Mouse (Mus musculus): ENCODE results near the gene Gm49405. TPM values are rescaled to one million over a fixed set of nuclear protein-coding genes. Genes with fewer than 3 reads are reported as not detected.
"Not testable (repeated sequence)": the region's sequence is repeated elsewhere in the genome, so short reads cannot be mapped to it uniquely, and the experiment has no call there.

The Gm49405 gene
- polyA plus RNA-seq, 1 experiment from 2014 or later: 6.0 TPM

- Histone ChIP-seq H3K4me1 (replicated peaks) (peaks cover 19% of the 10 kb centered on the region; the same call in 1 of the 2 replicates), H3K9ac (no peak overlapping the region), H3K9me3 (no peaks in the 10 kb centered on the region), H3K4me3 (no peak overlapping the region), H3K36me3 (no peaks in the 10 kb centered on the region), H3K4me2 (no peak overlapping the region), H3K27ac (replicated peaks) (no peak overlapping the region), H3K27me3 (no peaks in the 10 kb centered on the region)
- WGBS: 74% methylated on average over 14 of the region's 14 CpGs
- ATAC-seq (ENCODE audit: low read depth): no peak
Measured at GRCm38 (mm10) chr19:4042124-4042523, 41.7 kb downstream of the Gm49405 start.

GRCm38 (mm10) chr19:4044109-4044508 lies 43.7 kb downstream of the Gm49405 start:
- H3K9ac ChIP-seq; H3K4me1 ChIP-seq (replicated peaks); H3K27me3 ChIP-seq; ATAC-seq (ENCODE audit: low read depth); H3K36me3 ChIP-seq; H3K4me2 ChIP-seq; H3K9me3 ChIP-seq; H3K4me3 ChIP-seq; H3K27ac ChIP-seq (replicated peaks): not testable (repeated sequence)
- WGBS: 91% methylated on average over 5 of the region's 5 CpGs

GRCm38 (mm10) chr19:4045966-4046865 lies 45.8 kb downstream of the Gm49405 start, which contains the start of gene Gstp2:
TSS of gene Gstp2 (minus strand) at chr19:4046023.
- Histone ChIP-seq H3K9ac (no peak within 1 kb of the TSS), H3K9me3 (no peaks in the 10 kb centered on the region), H3K27ac (replicated peaks) (no peak within 1 kb of the TSS), H3K4me1 (replicated peaks) (peaks cover 6% of the 10 kb centered on the region; the same call in 1 of the 2 replicates), H3K4me2 (peak within 1 kb of the TSS; percentile 13; the same call in 1 of the 2 replicates), H3K4me3 (no peak within 1 kb of the TSS), H3K36me3 (no peaks in the 10 kb centered on the region), H3K27me3 (no peaks in the 10 kb centered on the region)
- ATAC-seq (ENCODE audit: low read depth): no peak
- WGBS: 62% methylated on average over 16 of the region's 16 CpGs

- H3K4me2 ChIP-seq: no peak overlapping the region
- H3K27ac ChIP-seq (replicated peaks): no peak overlapping the region
- no peak overlapping the region for H3K9ac ChIP-seq
- H3K4me1 ChIP-seq (replicated peaks): peaks cover 6% of the 10 kb centered on the region; the same call in 1 of the 2 replicates
- WGBS: 88% methylated on average over 8 of the region's 8 CpGs
- no peaks in the 10 kb centered on the region for H3K36me3 ChIP-seq
- no peaks in the 10 kb centered on the region for H3K27me3 ChIP-seq
- no peak for ATAC-seq (ENCODE audit: low read depth)
- no peaks in the 10 kb centered on the region for H3K9me3 ChIP-seq
- H3K4me3 ChIP-seq: no peak overlapping the region
Measured at GRCm38 (mm10) chr19:4046866-4047254, 46.4 kb downstream of the Gm49405 start.

- H3K4me3 ChIP-seq: no peak overlapping the region
- H3K27me3 ChIP-seq: no peaks in the 10 kb centered on the region
- H3K4me2 ChIP-seq: no peak overlapping the region
- no peak overlapping the region for H3K27ac ChIP-seq (replicated peaks)
- no peak overlapping the region for H3K9ac ChIP-seq
- H3K4me1 ChIP-seq (replicated peaks): peaks cover 6% of the 10 kb centered on the region; the same call in 1 of the 2 replicates
- WGBS: 18% methylated on average over 4 of the region's 4 CpGs
- ATAC-seq (ENCODE audit: low read depth): no peak
- no peaks in the 10 kb centered on the region for H3K9me3 ChIP-seq
- no peaks in the 10 kb centered on the region for H3K36me3 ChIP-seq
Measured at GRCm38 (mm10) chr19:4047859-4048258, 47.4 kb downstream of the Gm49405 start.

GRCm38 (mm10) chr19:4049069-4049468 lies 48.6 kb downstream of the Gm49405 start:
- not testable (repeated sequence) for H3K27ac ChIP-seq (replicated peaks); H3K9ac ChIP-seq; H3K9me3 ChIP-seq; H3K27me3 ChIP-seq; H3K4me2 ChIP-seq; H3K4me1 ChIP-seq (replicated peaks); ATAC-seq (ENCODE audit: low read depth); H3K36me3 ChIP-seq; H3K4me3 ChIP-seq
- 85% methylated on average over 5 of the region's 5 CpGs for WGBS

- H3K9me3 ChIP-seq: no peaks in the 10 kb centered on the region
- no peak overlapping the region for H3K4me2 ChIP-seq
- no peak for ATAC-seq (ENCODE audit: low read depth)
- whole genome bisulfite sequencing: 92% methylated on average over 5 of the region's 5 CpGs
- no peak overlapping the region for H3K4me3 ChIP-seq
- H3K9ac ChIP-seq: no peak overlapping the region
- H3K4me1 ChIP-seq (replicated peaks): peaks cover 4% of the 10 kb centered on the region; the same call in 1 of the 2 replicates
- no peaks in the 10 kb centered on the region for H3K36me3 ChIP-seq
- H3K27me3 ChIP-seq: no peaks in the 10 kb centered on the region
- H3K27ac ChIP-seq (replicated peaks): no peak overlapping the region
Measured at GRCm38 (mm10) chr19:4051016-4051415, 50.6 kb downstream of the Gm49405 start.

GRCm38 (mm10) chr19:4051741-4052515 lies 51.5 kb downstream of the Gm49405 start:
- Histone ChIP-seq H3K4me3 (no peak overlapping the region), H3K27ac (replicated peaks) (no peak overlapping the region), H3K36me3 (no peaks in the 10 kb centered on the region), H3K4me1 (replicated peaks) (no peaks in the 10 kb centered on the region), H3K9ac (no peak overlapping the region), H3K27me3 (no peaks in the 10 kb centered on the region), H3K4me2 (no peak overlapping the region), H3K9me3 (no peaks in the 10 kb centered on the region)
- 52% methylated on average over 10 of the region's 10 CpGs for WGBS
- ATAC-seq (ENCODE audit: low read depth): no peak

GRCm38 (mm10) chr19:4052516-4053030 lies 52.1 kb downstream of the Gm49405 start:
- H3K36me3 ChIP-seq: no peaks in the 10 kb centered on the region
- no peaks in the 10 kb centered on the region for H3K9me3 ChIP-seq
- no peaks in the 10 kb centered on the region for H3K27me3 ChIP-seq
- no peaks in the 10 kb centered on the region for H3K4me1 ChIP-seq (replicated peaks)
- H3K4me3 ChIP-seq: no peak overlapping the region
- no peak overlapping the region for H3K9ac ChIP-seq
- 72% methylated on average over 5 of the region's 5 CpGs for WGBS
- H3K4me2 ChIP-seq: no peak overlapping the region
- H3K27ac ChIP-seq (replicated peaks): no peak overlapping the region
- ATAC-seq (ENCODE audit: low read depth): no peak

- no peaks in the 10 kb centered on the region for H3K9me3 ChIP-seq
- no peak overlapping the region for H3K27ac ChIP-seq (replicated peaks)
- H3K4me2 ChIP-seq: no peak overlapping the region
- no peak overlapping the region for H3K9ac ChIP-seq
- 90% methylated on average over 5 of the region's 5 CpGs for whole genome bisulfite sequencing
- no peaks in the 10 kb centered on the region for H3K4me1 ChIP-seq (replicated peaks)
- H3K4me3 ChIP-seq: no peak overlapping the region
- no peak for ATAC-seq (ENCODE audit: low read depth)
- H3K27me3 ChIP-seq: no peaks in the 10 kb centered on the region
- H3K36me3 ChIP-seq: no peaks in the 10 kb centered on the region
Measured at GRCm38 (mm10) chr19:4054613-4055012, 54.2 kb downstream of the Gm49405 start.
